Mouse (Mus musculus) CH12.LX (cell line): ENCODE data around the gene Gm42417. TPM values are rescaled to one million over a fixed set of nuclear protein-coding genes. Genes with fewer than 3 reads are reported as not detected.
A peak's percentile ranks its signal among the peaks of the same experiment; 100 is the strongest.

Experiments
- DNase-seq: peaks from one replicate; pipeline ENCODE4 v3.0.0-alpha.2; 2013; ENCODE audit errors: extremely low read depth
- H3K27ac ChIP-seq: 2 replicates; pipeline ENCODE4 v1.5.1; 2012; ENCODE audit warnings: low read depth, mild to moderate bottlenecking, control low read depth, moderate library complexity; ENCODE audit not compliant: insufficient read depth
- H3K27me3 ChIP-seq: replicated peaks from 2 replicates; pipeline ENCODE3; 2012; ENCODE audit warnings: inconsistent platforms
- H3K36me3 ChIP-seq, 2 experiments: replicated peaks in 1 of 2; 2 replicates each; pipeline versions ENCODE3 to v1.6.1; 2012; ENCODE audit warnings: inconsistent platforms in 1 of 2, low read length in 1 of 2, mild to moderate bottlenecking in 1 of 2, mixed read lengths in 1 of 2, moderate library complexity in 1 of 2; ENCODE audit not compliant: control insufficient read depth in 1 of 2, insufficient read depth in 1 of 2
- H3K4me1 ChIP-seq, 2 experiments: 2 replicates each; pipeline ENCODE4 v1.6.1; 2012; ENCODE audit warnings: inconsistent platforms in 1 of 2, moderate library complexity in 1 of 2; ENCODE audit not compliant: insufficient read depth in 2 of 2, control insufficient read depth in 1 of 2
- H3K4me2 ChIP-seq: 2 replicates; pipeline ENCODE4 v1.6.1; 2012; ENCODE audit warnings: low read depth, mild to moderate bottlenecking, control low read depth; ENCODE audit not compliant: poor library complexity, insufficient read depth, severe bottlenecking
- H3K4me3 ChIP-seq, 3 experiments: fragments of 150-350 bp in 1 of 3; sonication (generic) in 1 of 3; replicated peaks in 1 of 3; 2 replicates each; pipeline versions ENCODE3 to v1.5.1; 2011 to 2012; ENCODE audit warnings: low read depth in 2 of 3, low read length in 2 of 3, mild to moderate bottlenecking in 2 of 3, moderate library complexity in 2 of 3, control low read depth in 1 of 3, improper control_type of control experiment in 1 of 3, inconsistent platforms in 1 of 3, mixed read lengths in 1 of 3; ENCODE audit not compliant: poor library complexity in 1 of 3
- H3K79me2 ChIP-seq: replicated peaks from 2 replicates; pipeline ENCODE4 v1.6.1; 2012; ENCODE audit warnings: mild to moderate bottlenecking, moderate library complexity; ENCODE audit not compliant: control insufficient read depth, poor library complexity, insufficient read depth, severe bottlenecking; ENCODE audit errors: extremely low read depth
- H3K9ac ChIP-seq: 2 replicates; pipeline ENCODE4 v1.6.1; 2012; ENCODE audit warnings: low read depth, mild to moderate bottlenecking, control low read depth, moderate library complexity; ENCODE audit not compliant: insufficient read depth
- H3K9me3 ChIP-seq: replicated peaks from 2 replicates; pipeline ENCODE3; 2012; ENCODE audit warnings: low read length, inconsistent platforms, mixed read lengths
- CTCF ChIP-seq, 2 experiments: IDR thresholded peaks in 1 of 2; conservative IDR thresholded peaks in 1 of 2; 2 replicates each; pipeline ENCODE4 v1.5.1; 2011 to 2012; ENCODE audit warnings: low read depth in 2 of 2, low read length in 2 of 2, improper control_type of control experiment in 1 of 2, inconsistent platforms in 1 of 2, mild to moderate bottlenecking in 1 of 2, moderate library complexity in 1 of 2
- ELF1 ChIP-seq: IDR thresholded peaks from 2 replicates; pipeline ENCODE4 v1.6.1; 2014; ENCODE audit warnings: low read depth, mild to moderate bottlenecking, inconsistent platforms, low read length, improper control_type of control experiment
- IRF4 ChIP-seq: IDR thresholded peaks from 2 replicates; pipeline ENCODE4 v1.6.1; 2014; ENCODE audit warnings: low read depth, mild to moderate bottlenecking, inconsistent platforms, low read length, improper control_type of control experiment
- JUN ChIP-seq: IDR thresholded peaks from 2 replicates; pipeline ENCODE4 v1.6.1; 2011; ENCODE audit warnings: low read depth, mild to moderate bottlenecking, low read length, improper control_type of control experiment, moderate library complexity; ENCODE audit not compliant: insufficient read depth
- MAX ChIP-seq: IDR thresholded peaks from 2 replicates; pipeline ENCODE4 v1.6.1; 2011; ENCODE audit warnings: low read length, improper control_type of control experiment
- MEF2A ChIP-seq: IDR thresholded peaks from 2 replicates; pipeline ENCODE4 v1.6.1; 2014; ENCODE audit warnings: low read depth, mild to moderate bottlenecking, inconsistent platforms, low read length, improper control_type of control experiment, borderline replicate concordance
- MXI1 ChIP-seq: IDR thresholded peaks from 2 replicates; pipeline ENCODE4 v1.6.1; 2011; ENCODE audit warnings: mild to moderate bottlenecking, low read depth, low read length, improper control_type of control experiment
- MYC ChIP-seq: IDR thresholded peaks from 2 replicates; pipeline ENCODE4 v1.6.1; 2011; ENCODE audit warnings: low read depth, mild to moderate bottlenecking, improper control_type of control experiment, low read length
- NRF1 ChIP-seq: IDR thresholded peaks from 2 replicates; pipeline ENCODE4 v1.6.1; 2014; ENCODE audit warnings: low read depth, mild to moderate bottlenecking, inconsistent platforms, low read length, improper control_type of control experiment, moderate library complexity
- POLR2AphosphoS2 ChIP-seq: IDR thresholded peaks from 2 replicates; pipeline ENCODE4 v1.6.1; 2011; ENCODE audit warnings: low read depth, low read length, improper control_type of control experiment
- RCOR1 ChIP-seq: conservative IDR thresholded peaks from 2 replicates; pipeline ENCODE4 v1.6.1; 2012; ENCODE audit warnings: low read depth, mild to moderate bottlenecking, inconsistent platforms, low read length, improper control_type of control experiment
- SMC3 ChIP-seq: IDR thresholded peaks from 2 replicates; pipeline ENCODE4 v1.6.1; 2011; ENCODE audit warnings: low read depth, low read length, improper control_type of control experiment
- TCF12 ChIP-seq: IDR thresholded peaks from 2 replicates; pipeline ENCODE4 v1.6.1; 2014; ENCODE audit warnings: low read depth, mild to moderate bottlenecking, inconsistent platforms, low read length, improper control_type of control experiment
- USF1 ChIP-seq: IDR thresholded peaks from 2 replicates; pipeline ENCODE4 v1.6.1; 2014; ENCODE audit warnings: low read depth, mild to moderate bottlenecking, inconsistent platforms, low read length, improper control_type of control experiment
- ZMIZ1 ChIP-seq: IDR thresholded peaks from 2 replicates; pipeline ENCODE4 v1.6.1; 2012; ENCODE audit warnings: low read depth, mild to moderate bottlenecking, inconsistent platforms, low read length, improper control_type of control experiment
- ZNF384 ChIP-seq: IDR thresholded peaks from 2 replicates; pipeline ENCODE4 v1.6.1; 2012; ENCODE audit warnings: low read depth, low read length, improper control_type of control experiment, inconsistent platforms
- dilution Hi-C: fragments of 300-500 bp; cut with MboI; formaldehyde crosslinking; loops from 2 replicates; pipeline ENCODE4 v1.14.3; 2020; ENCODE audit warnings: low sequenced_read_pairs; ENCODE audit not compliant: extremely low pct_unique_long_range_greater_than_20kb, extremely low pct_ligation_motif_present
- in situ Hi-C: fragments of 300-500 bp; cut with MboI; formaldehyde crosslinking; loops from 3 replicates; pipeline ENCODE4 v1.14.3; 2019; ENCODE audit warnings: low sequenced_read_pairs, low pct_ligation_motif_present, low pct_unique_long_range_greater_than_20kb, mixed read lengths
- polyA plus RNA-seq: library from polyadenylated mRNA; unstranded; fragments of >175 nt; gene quantifications from 2 replicates; pipeline ENCODE4 v1.2.1, GENCODE M21; 2012; ENCODE audit warnings: low read depth; ENCODE audit not compliant: insufficient read length
- total RNA-seq, 2 experiments: library from RNA; depleted of rRNA; stranded (reverse); fragments of 300-350 nt in 1 of 2; fragments of >200 nt in 1 of 2; gene quantifications; 2 replicates each; pipeline ENCODE4 v1.2.3; 2012 to 2014

Gene Gm42417
- total and polyA plus RNA-seq, 3 experiments: 0.08 to 3.9 TPM; not detected in 1

- dilution Hi-C loops: no loop called here
- no peak for DNase-seq
- in situ Hi-C loops: no loop called here
Measured at GRCm38 (mm10) chr1:36512966-36513280, 26.3 kb downstream of the Gm42417 start.

GRCm38 (mm10) chr1:36512089-36512965 lies 26.9 kb downstream of the Gm42417 start:
- in situ Hi-C loops (no loop called here), dilution Hi-C loops (no loop called here)
- Histone ChIP-seq H3K9me3 (no peaks in the 10 kb centered on the region), H3K27me3 (no peaks in the 10 kb centered on the region), H3K9ac (peak overlapping the region; percentile 85), H3K4me2 (peak overlapping the region; percentile 89), H3K79me2 (no peaks in the 10 kb centered on the region), H3K4me3 (peak overlapping the region; percentile 80 to 99 (median 94)), H3K27ac (peak overlapping the region; percentile 19; the same call in 1 of the 2 replicates), H3K36me3 (peaks cover 4 to 30% of the 10 kb centered on the region in 2 experiments), H3K4me1 (peaks cover 12 to 36% of the 10 kb centered on the region in 2 experiments)
- no peak for DNase-seq
- TF ChIP-seq ZNF384 (no peak), RCOR1 (no peak), TCF12 (peak; percentile 0; the same call in 1 of the 2 replicates), MEF2A (no peak), SMC3 (no peak), CTCF (conservative IDR thresholded peaks at IDR 0.05 in 1 of 2, IDR thresholded peaks at IDR 0.05 in 1 of 2; ENCODE audit: low read depth in 2 of 2, low read length in 2 of 2) (peak in 1 of 2 experiments; percentile 18; a peak in 1 of 4 replicates), JUN (no peak), MXI1 (0 out of 2 replicates have a peak, but pooled peaks have one; percentile 8), NRF1 (peak; percentile 80), ZMIZ1 (no peak), POLR2AphosphoS2 (no peak)

More at GRCm38 (mm10) chr1:36512966-36513280, 26.3 kb downstream of the Gm42417 start:
- Histone ChIP-seq H3K9ac (no peak overlapping the region; the same call in 1 of the 2 replicates), H3K27me3 (no peaks in the 10 kb centered on the region), H3K4me2 (peak overlapping the region; percentile 89), H3K4me3 (peak overlapping the region; percentile 31 to 99 (median 94)), H3K79me2 (no peaks in the 10 kb centered on the region), H3K9me3 (no peaks in the 10 kb centered on the region), H3K27ac (no peak overlapping the region), H3K4me1 (peaks cover 8 to 30% of the 10 kb centered on the region in 2 experiments), H3K36me3 (peaks cover 6 to 31% of the 10 kb centered on the region in 2 experiments)
- TF ChIP-seq USF1 (no peak), ZNF384 (no peak), ELF1 (no peak), MYC (no peak), TCF12 (no peak), MAX (no peak), IRF4 (no peak)
